Mouse (Mus musculus) thymus, postnatal 0 days (tissue): ENCODE data around the gene Adgrg1. TPM values are rescaled to one million over a fixed set of nuclear protein-coding genes. Genes with fewer than 3 reads are reported as not detected.

Source experiments
- DNase-seq: peaks from one replicate; pipeline ENCODE4 v3.0.0-alpha.2; 2015; ENCODE audit warnings: low spot score
- polyA plus RNA-seq: library from polyadenylated mRNA; unstranded; fragments of >200 nt; fragmentation: Nextera tagmentation; extraction: Ambion mirVana; gene quantifications from 2 replicates; pipeline ENCODE4 v1.2.1, GENCODE M21; 2015

Adgrg1 gene
- polyA plus RNA-seq, 1 experiment from 2014 or later, result 37.8 TPM

- peak; percentile 80 for DNase-seq
Measured at GRCm38 (mm10) chr8:94976651-94977417, 2.3 kb downstream of the Adgrg1 start.

- DNase-seq, result no peak
Measured at GRCm38 (mm10) chr8:94978131-94978530, 3.6 kb downstream of the Adgrg1 start.

DNA sequence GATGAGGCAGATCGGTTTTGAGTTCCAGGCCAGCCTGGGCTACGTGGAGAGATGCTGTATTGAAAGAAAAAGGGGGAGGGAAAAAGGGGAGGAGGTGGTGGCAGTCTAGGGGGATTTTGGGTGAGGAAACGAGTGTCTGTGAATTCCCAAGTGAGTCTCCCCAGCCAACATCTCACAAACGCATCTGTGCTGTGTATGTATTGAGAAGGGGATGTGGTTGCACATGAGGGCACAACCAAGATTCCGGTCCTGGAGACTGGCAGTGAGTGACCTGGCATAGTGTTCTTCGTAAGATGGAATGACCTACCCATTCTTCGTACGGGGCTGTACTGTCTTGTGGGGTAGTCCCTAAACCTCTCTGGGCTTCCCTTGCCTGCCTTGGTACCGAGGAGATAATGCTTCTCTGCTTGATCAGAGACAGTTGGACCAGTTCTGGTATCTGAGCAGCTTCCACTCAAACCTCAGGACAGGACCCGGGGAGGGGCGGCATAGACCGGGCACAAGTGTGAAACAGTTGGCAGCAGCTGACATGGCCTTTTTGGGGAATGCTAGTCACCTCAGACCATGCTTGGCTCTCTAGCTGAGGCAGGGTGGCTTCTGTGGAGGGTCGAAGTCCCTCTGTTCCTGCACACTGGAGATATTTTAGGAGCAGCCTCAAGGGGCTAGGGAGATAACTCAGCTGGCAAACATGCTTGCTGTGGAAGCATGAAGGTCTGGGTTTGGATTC, 4.2 kb downstream of the Adgrg1 start:
- DNase-seq, result no peak

GRCm38 (mm10) chr8:94980176-94980575, 5.6 kb downstream of the Adgrg1 start:
- DNase-seq, result no peak

DNA sequence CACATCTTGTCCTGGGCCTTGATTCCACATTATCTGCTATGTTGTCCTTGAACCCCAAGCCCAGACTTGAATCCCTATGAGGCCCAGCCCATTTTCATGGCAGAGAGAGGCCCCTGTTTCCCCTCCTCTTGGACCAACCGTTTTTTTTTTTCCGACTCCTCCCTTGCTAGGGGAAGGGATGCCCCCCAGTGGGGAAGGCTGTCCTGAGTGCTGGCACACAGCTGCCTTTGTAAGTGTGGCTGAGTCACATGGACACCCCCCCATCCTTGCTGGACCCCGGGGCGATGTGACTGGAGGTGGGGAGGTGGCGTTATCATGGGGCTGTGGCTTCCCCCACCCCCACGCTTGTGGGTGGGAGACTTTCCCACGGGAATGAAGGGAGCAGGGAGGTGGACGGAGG, 6.4 kb downstream of the Adgrg1 start:
- DNase-seq, result no peak

- no peak for DNase-seq
Measured at GRCm38 (mm10) chr8:94981848-94982247, 7.3 kb downstream of the Adgrg1 start.

- DNase-seq, result no peak
Measured at GRCm38 (mm10) chr8:94983146-94983545, 8.6 kb downstream of the Adgrg1 start.

- no peak for DNase-seq
Measured at GRCm38 (mm10) chr8:94983881-94984516, 9.4 kb downstream of the Adgrg1 start.

- peak; percentile 72 for DNase-seq
Measured at GRCm38 (mm10) chr8:94985023-94985422, 10.5 kb downstream of the Adgrg1 start.

GRCm38 (mm10) chr8:94986676-94987075, 12.1 kb downstream of the Adgrg1 start:
- DNase-seq, result no peak

DNA sequence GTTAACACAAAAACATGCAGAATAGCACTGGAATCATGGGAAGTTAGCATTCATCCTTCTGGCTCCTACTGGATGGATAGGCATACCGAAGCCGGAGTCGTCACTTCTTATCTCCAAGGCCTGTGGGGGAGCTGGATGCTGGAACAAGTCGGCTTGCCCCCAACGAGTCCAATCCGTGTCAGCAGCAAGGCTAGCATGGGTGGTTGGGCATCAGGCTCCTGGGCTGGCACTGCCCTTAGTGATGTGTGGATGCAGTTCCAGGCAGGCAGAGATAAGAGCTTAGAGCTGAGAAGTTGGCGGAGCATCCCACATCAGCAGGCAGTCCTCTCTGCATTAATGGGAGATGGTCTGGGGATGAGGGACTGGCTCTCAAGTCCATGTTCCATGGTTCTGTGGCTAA, 13.0 kb downstream of the Adgrg1 start:
- DNase-seq, result no peak

DNA sequence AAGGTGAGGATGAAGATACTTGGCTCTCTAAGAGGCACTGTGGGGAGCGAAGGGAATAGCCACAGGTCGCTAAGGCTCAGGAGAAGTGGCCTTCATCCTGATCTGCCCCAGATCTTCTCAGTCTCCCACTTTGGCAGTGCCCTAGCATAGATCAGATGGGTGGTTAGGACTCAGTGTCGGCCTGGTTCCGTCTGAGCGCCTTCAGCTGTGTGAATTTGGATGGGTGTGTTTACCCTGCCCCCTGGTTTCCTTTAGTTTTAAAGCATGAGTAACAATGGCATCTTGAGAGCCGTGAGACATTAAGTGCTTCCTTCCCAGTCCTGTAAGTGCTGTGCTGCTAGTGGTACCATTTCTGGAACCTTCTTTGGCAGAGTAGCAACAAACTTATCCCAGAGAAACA, 14.1 kb downstream of the Adgrg1 start:
- no peak for DNase-seq

GRCm38 (mm10) chr8:94989711-94990110, 15.2 kb downstream of the Adgrg1 start:
- DNase-seq, result no peak

DNA sequence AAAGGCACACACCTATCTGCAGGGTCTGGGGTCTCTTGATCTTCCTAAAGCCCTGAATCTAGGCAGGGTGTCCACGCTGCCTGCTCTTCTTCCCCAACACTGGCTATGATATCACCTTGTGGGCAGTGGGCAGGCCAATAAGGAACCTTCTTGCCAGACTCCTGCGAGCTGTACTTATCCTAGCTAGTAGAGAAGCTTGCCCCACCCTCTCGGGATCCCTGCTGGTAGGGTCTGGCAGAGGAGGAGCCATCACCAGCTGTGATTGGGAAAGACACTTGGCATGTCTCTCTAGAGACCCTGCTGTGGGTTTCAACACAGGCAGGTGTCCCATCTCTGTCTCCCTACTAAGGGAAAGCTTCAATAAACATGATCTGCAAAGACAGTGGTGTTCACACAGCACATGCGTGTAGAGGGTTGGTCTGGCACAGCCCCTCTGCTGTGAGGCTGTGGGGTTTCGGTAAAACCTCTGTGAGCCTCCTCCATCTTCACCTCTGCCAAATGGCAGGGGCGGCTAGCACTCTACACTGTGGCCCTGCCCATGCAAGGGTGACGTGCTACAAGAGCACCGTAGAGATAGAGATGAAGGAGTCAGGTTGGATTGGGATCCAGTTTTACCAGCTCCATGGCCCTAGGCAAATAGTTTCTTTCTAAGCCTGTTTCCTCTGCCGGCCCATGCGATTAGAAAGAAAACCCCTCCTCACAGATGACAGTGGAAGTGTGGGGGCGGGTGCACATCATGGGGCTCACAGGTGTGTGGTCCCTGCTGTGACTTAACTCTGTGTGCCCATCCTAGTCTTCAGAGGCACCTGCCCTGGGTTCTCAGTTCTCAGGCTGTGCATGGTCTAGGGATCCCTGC, 16.3 kb downstream of the Adgrg1 start:
- DNase-seq, result no peak

DNA sequence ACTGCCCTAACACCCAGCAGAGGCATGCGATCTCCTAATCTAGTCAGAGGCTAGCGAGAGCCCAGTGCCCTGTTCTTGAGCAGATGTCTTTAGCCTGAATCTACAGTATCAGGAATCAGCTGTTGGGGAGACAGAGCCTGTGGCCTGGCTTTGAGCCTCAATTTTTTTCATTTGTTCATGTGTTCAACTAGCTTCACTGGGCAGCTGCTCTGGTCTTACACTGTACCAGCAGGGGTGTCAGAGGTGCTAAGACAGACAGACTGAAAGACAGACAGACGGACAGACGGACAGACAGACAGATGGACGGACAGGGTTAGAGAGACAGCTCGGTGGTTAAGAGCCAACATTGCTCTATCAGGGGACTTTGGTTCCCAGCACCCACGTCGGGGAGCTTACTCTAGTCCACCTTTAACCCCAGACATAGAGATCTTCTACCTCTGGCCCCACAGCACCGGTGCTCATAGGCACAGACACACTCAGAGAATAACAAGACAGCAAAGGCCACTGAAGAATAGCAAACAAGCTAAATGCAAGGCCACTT, 17.0 kb downstream of the Adgrg1 start:
- DNase-seq, result no peak

DNA sequence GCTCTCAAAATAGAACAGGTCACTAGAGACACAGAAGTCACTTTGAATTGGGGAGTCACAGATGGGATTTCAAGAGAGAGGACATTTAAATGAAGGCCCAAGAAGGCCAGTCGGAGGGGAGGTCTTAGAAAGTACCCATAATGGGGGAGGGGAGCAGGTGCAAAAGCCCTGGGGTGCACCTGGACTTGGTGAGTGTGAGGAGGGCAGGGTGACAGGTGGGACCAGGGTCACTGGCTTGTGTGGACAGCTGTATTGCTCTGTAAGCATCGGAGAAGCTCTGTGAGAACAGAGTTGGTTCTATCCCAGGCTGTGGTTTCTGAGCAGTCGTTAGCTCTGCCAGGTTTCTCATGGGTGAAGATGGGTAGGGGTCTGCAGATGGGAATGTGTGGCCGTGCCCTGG, 17.5 kb downstream of the Adgrg1 start:
- DNase-seq, result no peak

- no peak for DNase-seq
Measured at GRCm38 (mm10) chr8:94992534-94992933, 18.0 kb downstream of the Adgrg1 start.

GRCm38 (mm10) chr8:94992996-94993724, 18.6 kb downstream of the Adgrg1 start:
- no peak for DNase-seq

GRCm38 (mm10) chr8:94994006-94994405, 19.5 kb downstream of the Adgrg1 start:
- DNase-seq, result peak; percentile 93

DNA sequence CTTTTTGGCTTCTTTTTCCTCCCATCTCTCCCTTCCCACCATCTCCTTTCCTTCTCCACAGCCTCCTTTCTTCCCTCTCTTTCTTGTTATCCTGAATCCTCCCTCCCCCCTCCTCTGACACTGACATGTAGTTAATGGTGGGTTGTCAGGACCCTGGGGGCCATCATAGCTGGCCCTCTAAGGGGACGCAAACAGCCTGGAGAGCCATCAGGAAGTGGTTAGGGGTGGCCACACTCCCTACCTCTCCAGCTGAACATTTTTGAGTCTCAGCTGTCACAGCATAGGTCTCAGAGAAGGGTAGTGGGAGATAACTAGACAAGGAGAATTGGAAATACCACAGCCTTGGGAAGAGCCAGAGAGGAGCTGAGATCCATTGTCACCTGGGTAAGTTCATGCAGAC, 20.0 kb downstream of the Adgrg1 start:
- no peak for DNase-seq
